Mouse (Mus musculus) liver, embryonic 16.5 days (tissue): Measurements from ENCODE around the gene Kif22. TPM values are rescaled to one million over a fixed set of nuclear protein-coding genes. Genes with fewer than 3 reads are reported as not detected.
"Not testable (repeated sequence)": the region's sequence is repeated elsewhere in the genome, so short reads cannot be mapped to it uniquely, and the experiment has no call there.

ENCODE experiments used
- ATAC-seq: fragments of 200-750 bp; cut with Nextera tagmentation; 2 replicates; pipeline ENCODE4 v1.8.0; 2017; ENCODE audit warnings: low read depth, mild to moderate bottlenecking, moderate number of reproducible peaks, moderate library complexity
- H3K27ac ChIP-seq: fragments of 300-500 bp; sonication (generic); 2 replicates; pipeline ENCODE4 v1.5.1; 2014; ENCODE audit warnings: mild to moderate bottlenecking, low read length
- H3K27me3 ChIP-seq: fragments of 300-500 bp; sonication (generic); 2 replicates; pipeline ENCODE4 v1.6.1; 2014; ENCODE audit warnings: low read depth, low read length, mixed read lengths; ENCODE audit not compliant: control insufficient read depth, insufficient read depth
- H3K36me3 ChIP-seq: fragments of 300-500 bp; sonication (generic); 2 replicates; pipeline ENCODE4 v1.6.1; 2014; ENCODE audit warnings: mild to moderate bottlenecking; ENCODE audit not compliant: control insufficient read depth, insufficient read depth
- H3K4me1 ChIP-seq: fragments of 300-500 bp; sonication (generic); 2 replicates; pipeline ENCODE4 v1.6.1; 2014; ENCODE audit warnings: low read depth, low read length, mixed read lengths; ENCODE audit not compliant: control insufficient read depth
- H3K4me2 ChIP-seq: fragments of 300-500 bp; sonication (generic); 2 replicates; pipeline ENCODE4 v1.6.1; 2014; ENCODE audit warnings: low read depth, low read length, mixed read lengths
- H3K4me3 ChIP-seq: fragments of 300-500 bp; sonication (generic); 2 replicates; pipeline ENCODE4 v1.5.1; 2014; ENCODE audit warnings: low read depth, mild to moderate bottlenecking, low read length
- H3K9ac ChIP-seq: fragments of 300-500 bp; sonication (generic); 2 replicates; pipeline ENCODE4 v1.6.1; 2014; ENCODE audit warnings: low read depth, low read length
- H3K9me3 ChIP-seq: fragments of 300-500 bp; sonication (generic); replicated peaks from 2 replicates; pipeline ENCODE4 v1.6.1; 2016; ENCODE audit warnings: low read length; ENCODE audit not compliant: control insufficient read depth
- WGBS: fragments of 180-500 bp; shearing (Covaris S2); extraction: QIAGEN DNeasy Blood & Tissue Kit; methylation state at CpG from one replicate; pipeline ENCODE4 v1.1.7; 2014; ENCODE audit not compliant: insufficient replicate concordance; 5-methylcytosine and 5-hydroxymethylcytosine counted together
- polyA plus RNA-seq: library from polyadenylated mRNA; unstranded; fragments of >200 nt; fragmentation: Nextera tagmentation; extraction: Ambion mirVana; gene quantifications from 2 replicates; pipeline ENCODE4 v1.2.1, GENCODE M21; 2015

The Kif22 gene
- polyA plus RNA-seq = 102 and 103 TPM in 2 replicates

GRCm38 (mm10) chr7:127041851-127042672 is at the start of gene Kif22:
Gene Kif22, minus strand, starts transcription at chr7:127042471.
- peak within 1 kb of the TSS; percentile 82 for H3K27ac ChIP-seq
- peaks cover 21% of the 10 kb centered on the region for H3K36me3 ChIP-seq
- no peaks in the 10 kb centered on the region for H3K27me3 ChIP-seq
- H3K9me3 ChIP-seq = no peaks in the 10 kb centered on the region
- peak within 1 kb of the TSS; percentile 95 for H3K9ac ChIP-seq
- ATAC-seq = peak; percentile 93
- H3K4me1 ChIP-seq = peaks cover 20% of the 10 kb centered on the region
- peak within 1 kb of the TSS; percentile 95 for H3K4me3 ChIP-seq
- WGBS = under 1% methylated on average over 53 of the region's 53 CpGs
- H3K4me2 ChIP-seq = peak within 1 kb of the TSS; percentile 81

- 13% methylated on average over 16 of the region's 16 CpGs for WGBS
- no peaks in the 10 kb centered on the region for H3K9me3 ChIP-seq
- H3K27me3 ChIP-seq = no peaks in the 10 kb centered on the region
- peak within 1 kb of the TSS; percentile 88 for H3K27ac ChIP-seq
- peak within 1 kb of the TSS; percentile 75 for H3K4me2 ChIP-seq
- peaks cover 52% of the 10 kb centered on the region for H3K4me1 ChIP-seq
- H3K4me3 ChIP-seq = peak within 1 kb of the TSS; percentile 66
- H3K36me3 ChIP-seq = no peaks in the 10 kb centered on the region
- ATAC-seq = peak; percentile 85
- peak within 1 kb of the TSS; percentile 74 for H3K9ac ChIP-seq
These were observed 49.0 kb upstream of the Kif22 start, which contains the start of gene AI467606 for GRCm38 (mm10) chr7:127091114-127091896. Gene AI467606, plus strand, starts transcription at chr7:127091359.

GRCm38 (mm10) chr7:127090154-127091113 is 48.2 kb upstream of the Kif22 start:
- Histone ChIP-seq H3K9me3 (no peaks in the 10 kb centered on the region), H3K27ac (peak overlapping the region; percentile 88), H3K4me3 (peak overlapping the region; percentile 66), H3K9ac (peak overlapping the region; percentile 74), H3K27me3 (no peaks in the 10 kb centered on the region), H3K4me2 (peak overlapping the region; percentile 75), H3K36me3 (no peaks in the 10 kb centered on the region), H3K4me1 (peaks cover 57% of the 10 kb centered on the region)
- 33% methylated on average over 20 of the region's 20 CpGs for WGBS
- ATAC-seq = 0 out of 2 replicates have a peak, but pooled peaks have one; percentile 1

GRCm38 (mm10) chr7:127088901-127089845 is 46.9 kb upstream of the Kif22 start:
- Histone ChIP-seq H3K4me3 (peak overlapping the region; percentile 48), H3K36me3 (no peaks in the 10 kb centered on the region), H3K27ac (peak overlapping the region; percentile 93), H3K9me3 (no peaks in the 10 kb centered on the region), H3K4me1 (peaks cover 63% of the 10 kb centered on the region), H3K9ac (peak overlapping the region; percentile 67), H3K4me2 (peak overlapping the region; percentile 77), H3K27me3 (no peaks in the 10 kb centered on the region)
- peak; percentile 45; the same call in 1 of the 2 replicates for ATAC-seq
- WGBS = 8% methylated on average over 27 of the region's 27 CpGs

GRCm38 (mm10) chr7:127088083-127088482 is 45.8 kb upstream of the Kif22 start:
- WGBS = 35% methylated on average over 3 of the region's 3 CpGs
- no peak overlapping the region for H3K4me2 ChIP-seq
- peak overlapping the region; percentile 57; the same call in 1 of the 2 replicates for H3K27ac ChIP-seq
- H3K4me1 ChIP-seq = peaks cover 66% of the 10 kb centered on the region
- H3K9ac ChIP-seq = no peak overlapping the region
- no peaks in the 10 kb centered on the region for H3K27me3 ChIP-seq
- H3K9me3 ChIP-seq = no peaks in the 10 kb centered on the region
- no peaks in the 10 kb centered on the region for H3K36me3 ChIP-seq
- no peak for ATAC-seq
- no peak overlapping the region for H3K4me3 ChIP-seq

- not testable (repeated sequence) for H3K9ac ChIP-seq, H3K36me3 ChIP-seq, ATAC-seq, H3K9me3 ChIP-seq, H3K27me3 ChIP-seq, H3K4me3 ChIP-seq, H3K4me2 ChIP-seq
- Histone ChIP-seq H3K27ac (peak within 1 kb of the TSS; percentile 57), H3K4me1 (peaks cover 64% of the 10 kb centered on the region)
- 38% methylated on average over 6 of the region's 6 CpGs for WGBS
These were observed 45.2 kb upstream of the Kif22 start, which contains the start of gene Zg16 for GRCm38 (mm10) chr7:127087278-127088010. Gene Zg16, minus strand, starts transcription at chr7:127087328.

- peak; percentile 69 for ATAC-seq
- H3K4me2 ChIP-seq, H3K27me3 ChIP-seq, H3K9ac ChIP-seq, H3K36me3 ChIP-seq, H3K4me3 ChIP-seq, H3K9me3 ChIP-seq: not testable (repeated sequence)
- H3K4me1 ChIP-seq = peaks cover 47% of the 10 kb centered on the region
- WGBS = 21% methylated on average over 6 of the region's 6 CpGs
- H3K27ac ChIP-seq = peak overlapping the region; percentile 50; the same call in 1 of the 2 replicates
These were observed 43.5 kb upstream of the Kif22 start for GRCm38 (mm10) chr7:127085751-127086150.
